19 mouse cellular contexts compared by ENCODE assay signal in the genomic region with DNA sequence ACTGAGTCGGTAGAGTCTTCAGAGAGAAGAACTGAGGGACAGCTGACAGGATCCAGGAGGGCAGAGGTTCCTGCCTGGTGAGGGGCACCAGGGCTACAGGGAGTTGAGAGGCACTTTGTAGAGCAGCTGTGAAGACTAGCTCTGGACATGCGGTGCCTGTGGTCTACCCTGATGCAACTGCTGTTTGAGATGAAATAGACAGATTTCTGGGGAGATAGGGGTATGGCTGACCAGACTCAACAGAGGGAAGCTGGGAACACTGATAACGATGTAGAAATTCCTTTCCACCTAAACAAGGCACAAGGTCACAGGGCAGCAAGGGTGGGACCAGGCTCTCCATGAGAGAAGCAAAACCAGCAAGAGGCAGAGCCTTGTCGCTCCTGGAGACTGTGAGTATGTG. TPM values are rescaled to one million over a fixed set of nuclear protein-coding genes. Genes with fewer than 3 reads are reported as not detected.
A peak's percentile ranks its signal among the peaks of the same experiment; 100 is the strongest.
DNase-seq lines count a peak whose midpoint lies in the region; ATAC-seq lines count a peak whose summit lies in the region.
"Had no signal": no experiment of that assay in that cellular context is flagged by ENCODE, and none has a peak within 500 bp of the region (broad histone marks: within the 10 kb centered on the region; RNA-seq: fewer than 3 reads in every experiment).

No protein-coding gene starts in this region.

- H3K4me3 ChIP-seq in forebrain, embryonic 10.5 days: no peak overlapping the region
- H3K4me3 ChIP-seq in forebrain, embryonic 11.5 days (ENCODE audit: low read depth, low read length): no peak overlapping the region
- peak overlapping the region; percentile 29 for H3K4me3 ChIP-seq in megakaryocyte, embryonic 14.5 days (replicated peaks)
- H3K4me3 ChIP-seq in stomach, embryonic 16.5 days (replicated peaks; ENCODE audit: low read length): no peak overlapping the region
- H3K4me3 ChIP-seq: embryonic facial prominence, embryonic 13.5 days; heart, embryonic 12.5 days had no signal

- peaks cover 11% of the 10 kb centered on the region for H3K4me1 ChIP-seq in forebrain, embryonic 10.5 days
- no peaks in the 10 kb centered on the region for H3K4me1 ChIP-seq in forebrain, embryonic 11.5 days (replicated peaks; ENCODE audit: control insufficient read depth, insufficient read depth, low read length)
- peaks cover 31% of the 10 kb centered on the region for H3K4me1 ChIP-seq in megakaryocyte, embryonic 14.5 days
- H3K4me1 ChIP-seq in stomach, embryonic 16.5 days (ENCODE audit: control insufficient read depth, insufficient read depth, low read length): peaks cover 19% of the 10 kb centered on the region

- H3K4me2 ChIP-seq in forebrain, embryonic 11.5 days (ENCODE audit: low read depth, low read length, severe bottlenecking): no peak overlapping the region
- no peak overlapping the region for H3K4me2 ChIP-seq in stomach, embryonic 16.5 days (ENCODE audit: low read depth, low read length)
- H3K4me2 ChIP-seq: embryonic facial prominence, embryonic 13.5 days; heart, embryonic 12.5 days had no signal

- peak overlapping the region; percentile 58 for H3K27ac ChIP-seq in forebrain, embryonic 10.5 days
- no peak overlapping the region for H3K27ac ChIP-seq in forebrain, embryonic 11.5 days (ENCODE audit: low read depth, low read length)
- peak overlapping the region; percentile 85 for H3K27ac ChIP-seq in stomach, embryonic 16.5 days (ENCODE audit: low read length)
- H3K27ac ChIP-seq: embryonic facial prominence, embryonic 13.5 days had no signal

- no peak overlapping the region for H3K9ac ChIP-seq in forebrain, embryonic 11.5 days (ENCODE audit: low read length)
- H3K9ac ChIP-seq in stomach, embryonic 16.5 days (ENCODE audit: low read length): peak overlapping the region; percentile 46
- H3K9ac ChIP-seq: embryonic facial prominence, embryonic 13.5 days; heart, embryonic 12.5 days had no signal

- H3K9me3 ChIP-seq in forebrain, embryonic 10.5 days: no peaks in the 10 kb centered on the region
- no peaks in the 10 kb centered on the region for H3K9me3 ChIP-seq in forebrain, embryonic 11.5 days (ENCODE audit: control insufficient read depth, low read length)
- no peaks in the 10 kb centered on the region for H3K9me3 ChIP-seq in megakaryocyte, embryonic 14.5 days
- no peaks in the 10 kb centered on the region for H3K9me3 ChIP-seq in stomach, embryonic 16.5 days (replicated peaks; ENCODE audit: control insufficient read depth, low read length)
- H3K9me3 ChIP-seq: embryonic facial prominence, embryonic 13.5 days; heart, embryonic 12.5 days had no signal

- no peaks in the 10 kb centered on the region for H3K27me3 ChIP-seq in forebrain, embryonic 10.5 days (ENCODE audit: poor library complexity, severe bottlenecking)
- H3K27me3 ChIP-seq in forebrain, embryonic 11.5 days (ENCODE audit: control insufficient read depth, insufficient read depth, low read length): no peaks in the 10 kb centered on the region
- peaks cover 67% of the 10 kb centered on the region for H3K27me3 ChIP-seq in megakaryocyte, embryonic 14.5 days (replicated peaks)
- no peaks in the 10 kb centered on the region for H3K27me3 ChIP-seq in stomach, embryonic 16.5 days (ENCODE audit: control insufficient read depth, insufficient read depth, low read length)
- H3K27me3 ChIP-seq: embryonic facial prominence, embryonic 13.5 days had no signal

- whole genome bisulfite sequencing in forebrain, embryonic 10.5 days: 77% methylated on average over 4 of the region's 4 CpGs
- WGBS in forebrain, embryonic 11.5 days: 79% methylated on average over 4 of the region's 4 CpGs
- 37% methylated on average over 4 of the region's 4 CpGs for WGBS in stomach, embryonic 16.5 days

- no peaks in the 10 kb centered on the region for H3K36me3 ChIP-seq in forebrain, embryonic 10.5 days (replicated peaks)
- H3K36me3 ChIP-seq in forebrain, embryonic 11.5 days (ENCODE audit: control insufficient read depth, insufficient read depth, low read length): no peaks in the 10 kb centered on the region
- H3K36me3 ChIP-seq in megakaryocyte, embryonic 14.5 days (replicated peaks; ENCODE audit: low read length): no peaks in the 10 kb centered on the region
- H3K36me3 ChIP-seq in stomach, embryonic 16.5 days (ENCODE audit: control insufficient read depth, insufficient read depth, low read length): no peaks in the 10 kb centered on the region
- H3K36me3 ChIP-seq: embryonic facial prominence, embryonic 13.5 days; heart, embryonic 12.5 days had no signal

- ATAC-seq in forebrain, embryonic 11.5 days (replicated peaks; ENCODE audit: low FRiP score): no peak
- no peak for ATAC-seq in stomach, embryonic 16.5 days (ENCODE audit: insufficient read depth, low FRiP score)
- no peak for ATAC-seq in frontal cortex, adult (ENCODE audit: low TSS enrichment)
- ATAC-seq: forebrain, embryonic 14.5 days; hindbrain, embryonic 16.5 days had no signal

- DNase-seq in forebrain, embryonic 10.5 days (ENCODE audit: extremely low spot score, low spot score): no peak
- no peak for DNase-seq in forebrain, embryonic 11.5 days (ENCODE audit: low spot score)
- peak; percentile 90 for DNase-seq in 416B (ENCODE audit: low read depth)
- no peak for DNase-seq in layer of hippocampus, adult 9-10 months (ENCODE audit: low spot score)
- DNase-seq: adrenal gland, postnatal 14 days; cerebellum, adult 11-12 months; cerebellum, adult 9-10 months; cerebellum, postnatal 25 days; gastrocnemius, postnatal 36 days; heart, adult 18-20 months had no signal

RNA-seq across cellular contexts. Expression of gene Gm5294, which starts 45.8 kb away (rescaled TPM):
- not detected in 2 replicates for polyA plus RNA-seq in forebrain, embryonic 10.5 days (2016; fragmentation: Nextera tagmentation; extraction: Ambion mirVana)
- polyA plus RNA-seq in forebrain, embryonic 11.5 days (2014; fragmentation: Nextera tagmentation; extraction: Ambion mirVana): not detected in 2 replicates
- not detected in 2 replicates for polyA plus RNA-seq in megakaryocyte, embryonic 14.5 days (2012; ENCODE audit: insufficient read depth, low replicate concordance)
- polyA plus RNA-seq in stomach, embryonic 16.5 days (2015; fragmentation: Nextera tagmentation; extraction: Ambion mirVana): not detected in 2 replicates
- polyA plus RNA-seq: C2C12; embryonic facial prominence, embryonic 13.5 days; forebrain, embryonic 14.5 days; heart, embryonic 12.5 days; hindbrain, embryonic 11.5 days had no signal
